Mouse (Mus musculus) small intestine, adult 2 months (tissue): ENCODE results near the gene 3110009E18Rik.

Source experiments
- CTCF ChIP-seq: fragments of 200-500 bp; IDR thresholded peaks from 2 replicates; pipeline ENCODE4 v1.5.1; 2012; ENCODE audit warnings: low read depth, mild to moderate bottlenecking, control low read depth, inconsistent platforms, low read length, moderate library complexity, mixed read lengths; ENCODE audit not compliant: insufficient replicate concordance, insufficient read length; ENCODE audit errors: extremely low read depth
- POLR2A ChIP-seq: fragments of 200-500 bp; IDR thresholded peaks from 2 replicates; pipeline ENCODE4 v1.6.1; 2012; ENCODE audit warnings: low read depth, mild to moderate bottlenecking, control low read depth, inconsistent platforms, low read length, moderate library complexity

- TF ChIP-seq POLR2A (no peak), CTCF (no peak)
Observed at GRCm38 (mm10) chr1:120190300-120190699, 69.3 kb downstream of the 3110009E18Rik start.
